Comparison of ENCODE assay signal across 9 mouse cellular contexts in genomic region chr6:90712486-90713480, GRCm38 (mm10).
DNase-seq lines count a peak whose midpoint lies in the region; ATAC-seq and TF ChIP-seq lines count a peak whose summit lies in the region.
"Had no signal": no experiment of that assay in that cellular context is flagged by ENCODE, and none has a peak within 500 bp of the region (broad histone marks: within the 10 kb centered on the region; RNA-seq: fewer than 3 reads in every experiment).

No protein-coding gene starts in this region.

- no peak overlapping the region for H3K4me2 ChIP-seq in forebrain, embryonic 13.5 days
- H3K4me2 ChIP-seq in intestine, embryonic 16.5 days (ENCODE audit: low read depth, low read length), result peak overlapping the region; percentile 24; the same call in 1 of the 2 replicates
- peak overlapping the region; percentile 4; the same call in 1 of the 2 replicates for H3K4me2 ChIP-seq in liver, embryonic 16.5 days (ENCODE audit: low read depth, low read length)
- H3K4me2 ChIP-seq in neural tube, embryonic 12.5 days (replicated peaks), result peak overlapping the region; percentile 24

- H3K4me1 ChIP-seq in forebrain, embryonic 13.5 days, result peaks cover 76% of the 10 kb centered on the region
- peaks cover 66% of the 10 kb centered on the region for H3K4me1 ChIP-seq in intestine, embryonic 16.5 days (ENCODE audit: control insufficient read depth, insufficient read depth, low read length)
- peaks cover 82% of the 10 kb centered on the region for H3K4me1 ChIP-seq in liver, embryonic 16.5 days (ENCODE audit: control insufficient read depth, low read depth, low read length)
- peaks cover 74% of the 10 kb centered on the region for H3K4me1 ChIP-seq in neural tube, embryonic 12.5 days

- no peaks in the 10 kb centered on the region for H3K27me3 ChIP-seq in forebrain, embryonic 13.5 days
- H3K27me3 ChIP-seq in intestine, embryonic 16.5 days (replicated peaks; ENCODE audit: control insufficient read depth, insufficient read depth, low read length), result no peaks in the 10 kb centered on the region
- no peaks in the 10 kb centered on the region for H3K27me3 ChIP-seq in liver, embryonic 16.5 days (ENCODE audit: control insufficient read depth, insufficient read depth, low read depth, low read length)
- H3K27me3 ChIP-seq in neural tube, embryonic 12.5 days (replicated peaks), result no peaks in the 10 kb centered on the region
- H3K27me3 ChIP-seq: Patski had no signal

- TF ChIP-seq CTCF in left cerebral cortex, adult 2 months (IDR thresholded peaks at IDR 0.05), result no peak

- intact Hi-C loops in left cerebral cortex, adult 2 months (cut with DNase I), result no loop called here
- intact Hi-C loops in left cerebral cortex, postnatal 36 days (cut with DNase I), result no loop called here

- WGBS in forebrain, embryonic 13.5 days, result 40% methylated on average over 8 of the region's 8 CpGs
- 42% methylated on average over 8 of the region's 8 CpGs for WGBS in intestine, embryonic 16.5 days
- WGBS in liver, embryonic 16.5 days (ENCODE audit: insufficient replicate concordance), result 52% methylated on average over 8 of the region's 8 CpGs
- WGBS in neural tube, embryonic 12.5 days, result 52% methylated on average over 8 of the region's 8 CpGs

- H3K36me3 ChIP-seq in forebrain, embryonic 13.5 days (ENCODE audit: poor library complexity, severe bottlenecking), result no peaks in the 10 kb centered on the region
- no peaks in the 10 kb centered on the region for H3K36me3 ChIP-seq in intestine, embryonic 16.5 days (ENCODE audit: control insufficient read depth, insufficient read depth, low read length)
- no peaks in the 10 kb centered on the region for H3K36me3 ChIP-seq in liver, embryonic 16.5 days (ENCODE audit: control insufficient read depth, insufficient read depth)
- H3K36me3 ChIP-seq in neural tube, embryonic 12.5 days, result no peaks in the 10 kb centered on the region

- no peak overlapping the region for H3K4me3 ChIP-seq in left cerebral cortex, adult 2 months
- no peak overlapping the region for H3K4me3 ChIP-seq in forebrain, embryonic 13.5 days
- no peak overlapping the region for H3K4me3 ChIP-seq in intestine, embryonic 16.5 days (ENCODE audit: low read length)
- H3K4me3 ChIP-seq in liver, embryonic 16.5 days (ENCODE audit: low read depth, low read length), result no peak overlapping the region
- no peak overlapping the region for H3K4me3 ChIP-seq in neural tube, embryonic 12.5 days

- no peak overlapping the region for H3K9ac ChIP-seq in forebrain, embryonic 13.5 days
- no peak overlapping the region for H3K9ac ChIP-seq in intestine, embryonic 16.5 days (ENCODE audit: low read depth, low read length)
- peak overlapping the region; percentile 26; the same call in 1 of the 2 replicates for H3K9ac ChIP-seq in liver, embryonic 16.5 days (ENCODE audit: low read depth, low read length)
- H3K9ac ChIP-seq in neural tube, embryonic 12.5 days, result no peak overlapping the region

- no peak for DNase-seq in left cerebral cortex, adult 2 months (ENCODE audit: extremely low spot score in 1 of 2, low spot score in 2 of 2)
- no peak for DNase-seq in left cerebral cortex, postnatal 36 days (ENCODE audit: low spot score in 2 of 2)
- no peak for DNase-seq in frontal cortex, postnatal 14 days (ENCODE audit: low spot score in 2 of 2)

- H3K9me3 ChIP-seq in forebrain, embryonic 13.5 days (replicated peaks), result no peaks in the 10 kb centered on the region
- H3K9me3 ChIP-seq in intestine, embryonic 16.5 days (ENCODE audit: control insufficient read depth, low read length), result no peaks in the 10 kb centered on the region
- no peaks in the 10 kb centered on the region for H3K9me3 ChIP-seq in liver, embryonic 16.5 days (replicated peaks; ENCODE audit: control insufficient read depth, low read length)
- no peaks in the 10 kb centered on the region for H3K9me3 ChIP-seq in neural tube, embryonic 12.5 days

- H3K27ac ChIP-seq in left cerebral cortex, adult 2 months, result peak overlapping the region; percentile 48
- peak overlapping the region; percentile 78 for H3K27ac ChIP-seq in forebrain, embryonic 13.5 days
- H3K27ac ChIP-seq in intestine, embryonic 16.5 days (ENCODE audit: low read length), result peak overlapping the region; percentile 25
- peak overlapping the region; percentile 92 for H3K27ac ChIP-seq in liver, embryonic 16.5 days (ENCODE audit: low read length)
- peak overlapping the region; percentile 59; the same call in 1 of the 2 replicates for H3K27ac ChIP-seq in neural tube, embryonic 12.5 days

- ATAC-seq in forebrain, embryonic 13.5 days, result peak; percentile 31; the same call in 1 of the 2 replicates
- peak; percentile 38 for ATAC-seq in intestine, embryonic 16.5 days
- ATAC-seq in liver, embryonic 16.5 days (ENCODE audit: low read depth), result no peak
- ATAC-seq in neural tube, embryonic 12.5 days (ENCODE audit: low FRiP score, low read depth), result no peak
- ATAC-seq in erythroblast, adult 5-6 weeks (replicated peaks; ENCODE audit: low FRiP score, poor library complexity, severe bottlenecking), result no peak
- ATAC-seq: Patski had no signal

Comparison
In these comparisons a context has a peak if more than half of its experiments do, and no peak if none do; other contexts are left out.
1. H3K27ac ChIP-seq: peak in every context shown above with its lines; median percentile 92 in liver, embryonic 16.5 days; 78 in forebrain, embryonic 13.5 days; 59 in neural tube, embryonic 12.5 days; 48 in left cerebral cortex, adult 2 months; 25 in intestine, embryonic 16.5 days.
2. ATAC-seq: peak in forebrain, embryonic 13.5 days (single experiment) and intestine, embryonic 16.5 days (single experiment); none in liver, embryonic 16.5 days (single experiment), neural tube, embryonic 12.5 days (single experiment) and erythroblast, adult 5-6 weeks (single experiment).